Mouse (Mus musculus) midbrain, embryonic 16.5 days (tissue): ENCODE measurements at regions not wholly inside any gene's neighbourhood (a gene's known extent, or its start where the extent isn't known, plus 50 kb on each side); places are given as distances from the start of the nearest gene placed in this dataset.

Experiments
- ATAC-seq: fragments of 200-750 bp; cut with Nextera tagmentation; 2 replicates; pipeline ENCODE4 v1.8.0; 2017; ENCODE audit warnings: moderate TSS enrichment
- H3K27ac ChIP-seq: fragments of 300-500 bp; sonication (generic); 2 replicates; pipeline ENCODE4 v1.5.1; 2014; ENCODE audit warnings: mild to moderate bottlenecking, low read length, mixed read lengths
- H3K27me3 ChIP-seq: fragments of 300-500 bp; sonication (generic); 2 replicates; pipeline ENCODE4 v1.6.1; 2014; ENCODE audit warnings: low read depth, low read length, mixed read lengths; ENCODE audit not compliant: control insufficient read depth, insufficient read depth
- H3K36me3 ChIP-seq: fragments of 300-500 bp; sonication (generic); 2 replicates; pipeline ENCODE4 v1.6.1; 2014; ENCODE audit warnings: mild to moderate bottlenecking, low read length, moderate library complexity, mixed read lengths; ENCODE audit not compliant: control insufficient read depth, insufficient read depth
- H3K4me1 ChIP-seq: fragments of 300-500 bp; sonication (generic); 2 replicates; pipeline ENCODE4 v1.6.1; 2014; ENCODE audit warnings: mild to moderate bottlenecking, low read length, mixed read lengths; ENCODE audit not compliant: control insufficient read depth, insufficient read depth
- H3K4me2 ChIP-seq: fragments of 300-500 bp; sonication (generic); 2 replicates; pipeline ENCODE4 v1.6.1; 2014; ENCODE audit warnings: mild to moderate bottlenecking, low read length, mixed read lengths
- H3K4me3 ChIP-seq: fragments of 300-500 bp; sonication (generic); 2 replicates; pipeline ENCODE4 v1.5.1; 2014; ENCODE audit warnings: low read depth, mild to moderate bottlenecking, low read length, moderate library complexity, mixed read lengths
- H3K9ac ChIP-seq: fragments of 300-500 bp; sonication (generic); 2 replicates; pipeline ENCODE4 v1.6.1; 2014; ENCODE audit warnings: low read depth, low read length, mixed read lengths
- H3K9me3 ChIP-seq: fragments of 300-500 bp; sonication (generic); replicated peaks from 2 replicates; pipeline ENCODE4 v1.6.1; 2014; ENCODE audit warnings: mild to moderate bottlenecking, low read length, mixed read lengths; ENCODE audit not compliant: control insufficient read depth, poor library complexity, severe bottlenecking
- WGBS: fragments of 180-500 bp; shearing (Covaris S2); extraction: QIAGEN DNeasy Blood & Tissue Kit; methylation state at CpG from one replicate; pipeline ENCODE4 v1.1.7; 2014; 5-methylcytosine and 5-hydroxymethylcytosine counted together

GRCm38 (mm10) chr3:103494043-103494442, 81.0 kb upstream of the Syt6 start:
- H3K9ac ChIP-seq = no peak overlapping the region
- ATAC-seq = no peak
- 92% methylated on average over 3 of the region's 3 CpGs for WGBS
- H3K27me3 ChIP-seq = no peaks in the 10 kb centered on the region
- H3K9me3 ChIP-seq = no peaks in the 10 kb centered on the region
- no peak overlapping the region for H3K4me2 ChIP-seq
- no peak overlapping the region for H3K4me3 ChIP-seq
- H3K27ac ChIP-seq = no peak overlapping the region
- no peaks in the 10 kb centered on the region for H3K36me3 ChIP-seq
- no peaks in the 10 kb centered on the region for H3K4me1 ChIP-seq

GRCm38 (mm10) chr3:103496083-103496482, 78.9 kb upstream of the Syt6 start:
- no peak overlapping the region for H3K9ac ChIP-seq
- no peaks in the 10 kb centered on the region for H3K4me1 ChIP-seq
- WGBS = 92% methylated on average over 6 of the region's 6 CpGs
- no peak overlapping the region for H3K4me2 ChIP-seq
- H3K4me3 ChIP-seq = no peak overlapping the region
- no peaks in the 10 kb centered on the region for H3K9me3 ChIP-seq
- no peaks in the 10 kb centered on the region for H3K36me3 ChIP-seq
- no peaks in the 10 kb centered on the region for H3K27me3 ChIP-seq
- no peak for ATAC-seq
- no peak overlapping the region for H3K27ac ChIP-seq

- no peaks in the 10 kb centered on the region for H3K36me3 ChIP-seq
- 21% methylated on average over 3 of the region's 3 CpGs for WGBS
- no peak overlapping the region for H3K4me2 ChIP-seq
- no peak overlapping the region for H3K27ac ChIP-seq
- H3K9ac ChIP-seq = no peak overlapping the region
- ATAC-seq = no peak
- no peaks in the 10 kb centered on the region for H3K9me3 ChIP-seq
- H3K4me1 ChIP-seq = no peaks in the 10 kb centered on the region
- H3K27me3 ChIP-seq = no peaks in the 10 kb centered on the region
- H3K4me3 ChIP-seq = no peak overlapping the region
These were observed 78.3 kb upstream of the Syt6 start for GRCm38 (mm10) chr3:103496683-103497082.

- Histone ChIP-seq H3K4me3 (no peak overlapping the region), H3K36me3 (no peaks in the 10 kb centered on the region), H3K9me3 (no peaks in the 10 kb centered on the region), H3K4me2 (no peak overlapping the region), H3K9ac (no peak overlapping the region), H3K4me1 (no peaks in the 10 kb centered on the region), H3K27ac (no peak overlapping the region), H3K27me3 (no peaks in the 10 kb centered on the region)
- 77% methylated on average over 3 of the region's 3 CpGs for WGBS
- ATAC-seq = no peak
These were observed 77.3 kb upstream of the Syt6 start for GRCm38 (mm10) chr3:103497696-103498095.

DNA sequence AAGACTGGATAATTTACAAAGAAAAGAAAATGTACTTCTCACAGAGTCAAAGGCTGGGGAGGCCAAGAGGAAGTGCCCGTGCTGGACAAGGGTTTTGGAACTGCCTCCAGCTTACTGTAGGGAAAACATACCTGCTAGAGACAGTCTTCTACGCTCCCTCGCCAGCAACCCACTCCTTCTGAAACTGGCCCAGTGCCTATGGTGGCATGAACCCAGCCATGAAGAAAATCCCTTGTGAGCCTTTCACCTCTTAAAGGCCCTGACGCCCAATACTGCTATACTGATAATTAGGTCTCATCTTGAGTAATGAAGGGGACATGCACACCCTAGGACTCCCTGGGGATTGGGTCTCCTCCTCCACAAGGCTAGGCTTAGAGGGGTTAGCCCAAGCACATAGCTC, 76.6 kb upstream of the Syt6 start:
- ATAC-seq = no peak
- no peaks in the 10 kb centered on the region for H3K36me3 ChIP-seq
- 74% methylated on average over 4 of the region's 4 CpGs for WGBS

DNA sequence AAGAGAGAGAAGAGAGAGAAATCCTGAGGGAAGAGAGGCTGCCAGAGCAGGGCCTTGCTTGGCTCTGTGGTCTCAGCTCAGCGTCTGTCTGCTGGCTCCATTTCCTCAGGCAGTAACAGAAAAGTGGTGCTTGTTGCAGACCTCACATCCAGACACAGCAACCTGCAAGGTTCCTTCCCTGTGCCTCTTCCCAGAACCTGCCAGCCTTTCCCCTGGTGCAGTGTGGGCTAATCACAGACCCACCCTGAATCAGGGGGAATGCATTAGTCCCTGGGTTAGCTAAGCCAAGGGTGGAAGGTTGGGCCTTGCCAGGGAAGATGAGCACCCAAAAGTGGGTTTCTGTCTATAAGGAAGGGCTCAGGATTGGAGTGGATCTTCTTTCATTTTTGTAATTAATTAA, 75.2 kb upstream of the Syt6 start:
- Histone ChIP-seq H3K4me2 (no peak overlapping the region), H3K27ac (no peak overlapping the region), H3K4me1 (no peaks in the 10 kb centered on the region), H3K4me3 (no peak overlapping the region), H3K27me3 (no peaks in the 10 kb centered on the region), H3K9ac (no peak overlapping the region), H3K36me3 (no peaks in the 10 kb centered on the region), H3K9me3 (no peaks in the 10 kb centered on the region)
- no peak for ATAC-seq
- WGBS = 57% methylated on average over 1 of the region's 1 CpGs

More for the DNA sequence above, 76.6 kb upstream of the Syt6 start:
- H3K9ac ChIP-seq = no peak overlapping the region
- H3K4me2 ChIP-seq = no peak overlapping the region
- no peaks in the 10 kb centered on the region for H3K27me3 ChIP-seq
- H3K4me1 ChIP-seq = no peaks in the 10 kb centered on the region
- no peak overlapping the region for H3K27ac ChIP-seq
- H3K9me3 ChIP-seq = no peaks in the 10 kb centered on the region
- H3K4me3 ChIP-seq = no peak overlapping the region

DNA sequence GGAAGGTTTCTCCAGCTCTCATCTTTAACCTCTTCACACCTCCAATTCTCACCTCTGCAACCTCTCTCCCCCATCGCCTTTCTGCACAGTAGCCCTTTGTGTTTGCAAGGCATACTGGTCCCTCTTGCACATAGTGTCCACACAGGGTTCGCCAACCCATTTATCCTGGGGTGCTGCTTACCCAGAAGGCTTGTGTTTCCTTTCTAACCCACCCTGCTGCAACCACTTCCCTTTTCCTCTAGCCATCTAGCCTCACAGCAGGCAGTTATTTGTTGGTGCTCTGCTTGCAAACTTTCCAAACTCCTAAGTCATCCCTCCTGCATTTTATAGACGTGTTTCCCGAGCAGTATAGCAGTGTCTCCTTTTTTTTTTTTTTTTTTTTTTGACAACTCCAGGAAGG, 74.7 kb upstream of the Syt6 start:
- Histone ChIP-seq H3K27me3 (no peaks in the 10 kb centered on the region), H3K36me3 (no peaks in the 10 kb centered on the region), H3K4me3 (no peak overlapping the region), H3K9ac (no peak overlapping the region), H3K4me2 (no peak overlapping the region), H3K9me3 (no peaks in the 10 kb centered on the region), H3K27ac (no peak overlapping the region), H3K4me1 (no peaks in the 10 kb centered on the region)
- no peak for ATAC-seq
- 78% methylated on average over 4 of the region's 4 CpGs for whole genome bisulfite sequencing

GRCm38 (mm10) chr3:103504160-103504559, 70.9 kb upstream of the Syt6 start:
- Histone ChIP-seq H3K4me1 (no peaks in the 10 kb centered on the region), H3K4me3 (no peak overlapping the region), H3K9me3 (no peaks in the 10 kb centered on the region), H3K36me3 (no peaks in the 10 kb centered on the region), H3K4me2 (no peak overlapping the region), H3K27me3 (no peaks in the 10 kb centered on the region), H3K9ac (no peak overlapping the region), H3K27ac (no peak overlapping the region)
- no peak for ATAC-seq
- WGBS = 92% methylated on average over 3 of the region's 3 CpGs

DNA sequence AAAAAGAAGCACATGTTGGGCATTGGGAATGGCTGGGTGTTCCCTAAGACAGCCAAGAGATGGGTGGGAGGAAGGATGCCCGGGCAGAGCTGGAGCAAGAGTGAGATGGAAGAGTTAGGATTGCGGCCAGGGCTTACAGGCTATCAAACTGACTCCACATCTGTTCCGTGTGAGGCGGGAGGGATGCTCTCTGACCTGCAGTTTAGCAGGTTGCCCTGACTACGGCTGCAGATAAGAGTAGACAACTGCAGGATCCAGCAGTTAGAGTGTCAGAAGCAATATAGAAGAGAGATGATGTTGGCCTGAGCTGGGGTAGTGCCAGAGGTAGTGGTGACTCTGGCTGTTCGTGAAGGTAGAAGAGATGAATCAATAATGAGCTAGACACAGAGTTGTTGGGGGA, 61.6 kb upstream of the Syt6 start:
- no peak for ATAC-seq
- Histone ChIP-seq H3K27ac (no peak overlapping the region), H3K27me3 (no peaks in the 10 kb centered on the region)

DNA sequence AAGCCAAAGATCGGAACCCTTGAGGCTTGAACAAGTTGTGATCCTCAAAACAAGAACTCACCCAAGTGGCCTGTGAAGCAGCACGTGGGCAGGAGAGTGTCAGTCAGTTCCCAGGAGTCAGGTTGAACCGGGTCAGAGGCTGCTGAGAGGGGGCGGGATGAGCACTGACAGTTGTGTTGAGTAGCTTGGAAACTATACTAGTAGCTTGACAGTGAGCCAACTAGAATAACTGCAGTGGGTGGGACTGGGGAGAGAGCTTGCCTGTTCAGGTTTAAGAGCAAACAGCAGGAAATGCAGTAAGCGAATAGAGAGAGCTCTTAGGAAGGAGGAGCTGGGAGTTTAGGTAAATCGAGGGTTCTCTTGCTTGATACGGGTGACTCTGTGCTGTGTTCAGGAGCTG, 61.0 kb upstream of the Syt6 start:
- ATAC-seq = no peak
- Histone ChIP-seq H3K9me3 (no peaks in the 10 kb centered on the region), H3K4me2 (no peak overlapping the region), H3K36me3 (no peaks in the 10 kb centered on the region), H3K27me3 (no peaks in the 10 kb centered on the region), H3K9ac (no peak overlapping the region), H3K4me1 (no peaks in the 10 kb centered on the region), H3K27ac (no peak overlapping the region), H3K4me3 (no peak overlapping the region)
- 72% methylated on average over 7 of the region's 7 CpGs for WGBS

More for the DNA sequence above, 61.6 kb upstream of the Syt6 start:
- Histone ChIP-seq H3K4me2 (no peak overlapping the region), H3K4me1 (no peaks in the 10 kb centered on the region), H3K9ac (no peak overlapping the region), H3K36me3 (no peaks in the 10 kb centered on the region), H3K9me3 (no peaks in the 10 kb centered on the region), H3K4me3 (no peak overlapping the region)
- WGBS = 79% methylated on average over 6 of the region's 6 CpGs
